Mouse (Mus musculus) testis, postnatal 14 days (tissue): ENCODE results near the gene Clec4d.
"Not testable (repeated sequence)": the region's sequence is repeated elsewhere in the genome, so short reads cannot be mapped to it uniquely, and the experiment has no call there.

Experiments
- DNase-seq: peaks from one replicate; pipeline ENCODE4 v3.0.0; 2021; ENCODE audit warnings: low spot score

The Clec4d gene

GRCm38 (mm10) chr6:123261555-123262161 lies at the start of gene Clec4d:
Gene Clec4d (plus strand): TSS chr6:123262111.
- DNase-seq = no peak

GRCm38 (mm10) chr6:123227519-123228166 lies 34.3 kb upstream of the Clec4d start:
- no peak for DNase-seq

GRCm38 (mm10) chr6:123229644-123230043 lies 32.3 kb upstream of the Clec4d start, which contains the start of gene Clec4n:
Gene Clec4n (plus strand): TSS chr6:123229843.
- no peak for DNase-seq

- no peak for DNase-seq
These were observed 30.8 kb upstream of the Clec4d start for GRCm38 (mm10) chr6:123231149-123231548.

DNA sequence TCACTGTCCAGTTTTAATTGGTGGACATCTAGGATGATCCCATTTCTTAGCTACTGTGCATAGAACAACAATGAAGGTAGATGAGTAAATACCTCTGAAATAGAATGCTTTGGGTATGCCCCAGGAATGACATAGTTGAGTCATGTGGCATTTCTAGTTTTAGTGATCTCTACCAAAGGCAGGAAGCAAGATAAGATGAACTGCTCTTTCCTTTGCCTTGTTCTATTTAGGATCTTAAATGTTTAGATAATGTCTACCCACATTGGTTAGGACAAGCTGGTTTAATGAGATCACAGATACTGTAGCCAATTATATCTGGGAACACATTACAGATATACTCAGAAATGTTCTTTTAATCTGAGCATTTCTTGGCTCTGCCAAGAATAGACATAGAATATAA lies 24.3 kb upstream of the Clec4d start:
- DNase-seq = no peak

DNA sequence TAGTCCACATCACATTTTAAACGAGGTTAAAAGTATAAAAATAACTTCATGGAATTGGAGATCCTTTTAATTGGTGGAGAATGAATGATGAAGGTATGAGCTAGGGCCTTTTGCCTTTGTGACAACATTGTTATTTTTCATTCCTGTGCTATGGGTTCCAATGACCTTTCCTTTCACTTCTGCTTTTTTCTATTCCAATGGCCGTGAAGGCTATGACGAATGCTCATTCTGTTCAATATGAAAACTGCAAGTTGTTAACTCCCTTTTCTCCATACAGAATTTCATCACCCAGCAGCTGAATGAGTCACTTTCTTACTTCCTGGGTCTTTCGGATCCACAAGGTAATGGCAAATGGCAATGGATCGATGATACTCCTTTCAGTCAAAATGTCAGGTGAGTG lies 17.7 kb upstream of the Clec4d start:
- no peak for DNase-seq

DNA sequence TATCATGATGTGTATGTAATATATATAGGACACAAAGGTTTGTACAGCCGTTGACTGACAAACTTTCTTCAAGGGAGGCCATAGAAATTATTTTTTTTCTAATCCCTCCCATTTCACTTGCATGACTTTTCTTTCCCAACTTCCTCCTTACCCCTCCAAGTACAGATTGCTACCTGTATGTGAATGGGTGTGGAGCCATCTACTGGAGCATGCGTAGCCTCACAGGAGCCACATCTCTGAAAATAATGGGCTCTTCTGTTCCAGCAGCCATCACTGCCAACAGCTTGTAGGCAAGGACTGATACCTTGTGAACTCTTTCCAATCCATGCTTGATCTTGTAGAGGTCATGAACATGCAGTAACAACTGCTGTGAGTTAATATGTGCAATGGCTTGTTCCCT lies 13.0 kb upstream of the Clec4d start:
- DNase-seq = not testable (repeated sequence)

DNA sequence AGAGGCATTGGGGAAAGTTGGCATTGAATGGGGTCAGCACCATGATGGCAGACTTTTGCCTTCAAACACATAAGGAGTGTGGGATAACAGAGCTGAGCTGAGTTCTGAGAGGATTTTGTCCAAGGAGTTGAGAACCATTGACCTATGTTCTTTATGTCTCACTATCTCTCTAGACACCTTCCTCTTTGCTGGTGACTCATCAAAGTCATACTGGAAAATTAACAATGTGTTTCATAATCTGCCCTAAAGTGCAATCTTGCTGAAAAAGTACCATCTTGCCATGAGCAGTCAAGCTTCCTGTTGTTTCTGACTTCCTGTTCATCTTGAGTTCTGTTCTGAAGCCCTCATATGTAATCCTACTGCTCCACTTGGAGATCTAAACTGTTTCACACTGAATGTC lies 9.2 kb upstream of the Clec4d start:
- DNase-seq = no peak

DNA sequence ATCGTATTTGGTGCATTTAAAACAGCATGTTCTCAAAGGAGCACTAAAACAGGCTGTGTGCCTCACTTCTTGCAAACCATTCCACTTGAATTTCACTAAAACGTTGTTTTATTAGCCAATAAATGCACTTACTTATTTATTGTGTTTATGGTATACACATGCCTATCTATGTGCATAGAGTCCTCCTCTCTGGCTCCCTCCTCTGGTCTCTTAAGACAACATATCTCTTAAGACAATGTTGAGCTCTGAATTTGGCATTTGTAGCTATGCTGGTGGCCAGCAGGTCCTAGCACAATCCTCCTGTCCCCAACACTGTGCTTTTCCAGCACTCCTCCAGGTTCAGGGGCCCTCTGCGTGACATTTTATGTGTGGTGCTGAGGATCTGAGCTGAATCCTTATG lies 3.0 kb upstream of the Clec4d start:
- no peak for DNase-seq

DNA sequence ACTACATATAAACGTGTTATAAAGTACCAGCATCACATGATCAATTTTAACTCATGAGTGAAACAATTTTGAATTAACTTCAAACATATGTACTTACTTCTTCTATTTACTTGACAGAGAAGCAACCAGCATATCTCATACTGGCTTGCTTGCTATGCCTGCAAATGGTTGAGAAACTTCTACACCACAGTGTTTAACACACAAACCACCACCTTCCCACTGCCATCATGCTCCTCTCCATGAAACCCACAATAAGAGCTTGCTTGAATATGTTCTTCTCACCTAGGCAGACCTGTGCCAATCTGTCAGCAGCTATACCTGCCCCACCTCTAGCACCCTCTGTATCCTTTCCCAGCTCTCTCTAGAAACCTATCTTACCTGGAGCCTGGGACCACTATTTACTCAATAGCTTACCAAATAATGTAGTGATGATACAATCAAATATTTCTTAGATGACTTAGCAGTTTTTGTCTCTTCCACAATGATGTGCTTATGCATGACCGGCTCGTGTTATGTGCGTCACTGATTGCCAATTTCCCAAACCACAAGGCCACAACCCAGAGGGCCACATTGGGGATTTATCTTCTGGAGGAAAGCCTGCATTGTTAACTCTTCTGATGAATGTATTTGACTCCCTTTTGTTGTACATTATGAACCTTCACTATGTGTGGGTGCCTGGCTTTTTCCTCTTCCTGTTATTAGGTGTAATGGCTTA lies 1.9 kb upstream of the Clec4d start:
- no peak for DNase-seq

DNA sequence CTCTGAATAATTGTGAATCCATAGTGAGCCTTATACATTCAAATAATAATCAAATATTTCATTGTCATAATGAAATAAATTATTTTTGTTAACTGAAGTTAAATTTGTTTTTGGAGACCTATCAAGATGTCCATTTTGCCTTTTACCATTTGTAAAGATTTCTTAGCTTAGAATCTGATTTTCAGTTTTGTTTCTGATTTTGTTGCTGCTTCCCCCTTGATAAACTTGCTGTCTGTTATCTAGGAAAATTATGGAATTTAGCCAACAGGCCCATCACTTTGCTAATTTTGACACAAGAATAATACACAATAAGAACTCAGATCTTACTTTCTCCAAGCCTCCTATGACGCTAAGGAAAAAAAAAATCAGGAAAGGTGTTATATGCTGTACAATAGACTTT lies 1.0 kb upstream of the Clec4d start:
- no peak for DNase-seq

GRCm38 (mm10) chr6:123264194-123264593 lies 2.3 kb downstream of the Clec4d start:
- DNase-seq = no peak

- DNase-seq = no peak
These were observed 3.9 kb downstream of the Clec4d start for GRCm38 (mm10) chr6:123265809-123266208.

- no peak for DNase-seq
These were observed 5.0 kb downstream of the Clec4d start for GRCm38 (mm10) chr6:123266945-123267344.

DNA sequence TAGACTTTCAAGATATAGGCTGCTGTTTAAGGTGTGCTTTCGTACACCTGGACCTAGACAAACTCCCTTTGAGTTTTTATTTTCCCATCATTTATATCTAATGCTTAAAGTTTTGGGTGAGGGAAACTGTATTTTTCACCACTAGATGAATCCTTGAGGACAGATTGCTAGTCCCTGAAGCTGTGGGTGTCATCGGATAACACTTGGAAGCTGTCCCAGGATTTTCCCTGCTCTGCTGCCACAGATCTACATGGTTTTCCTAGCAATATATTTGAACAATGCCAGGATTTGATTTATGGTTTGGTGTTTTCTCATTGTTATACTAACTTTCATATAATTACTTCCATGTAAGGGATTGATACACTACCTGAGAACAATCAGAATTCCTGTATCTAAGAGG lies 17.5 kb downstream of the Clec4d start:
- DNase-seq = no peak

DNA sequence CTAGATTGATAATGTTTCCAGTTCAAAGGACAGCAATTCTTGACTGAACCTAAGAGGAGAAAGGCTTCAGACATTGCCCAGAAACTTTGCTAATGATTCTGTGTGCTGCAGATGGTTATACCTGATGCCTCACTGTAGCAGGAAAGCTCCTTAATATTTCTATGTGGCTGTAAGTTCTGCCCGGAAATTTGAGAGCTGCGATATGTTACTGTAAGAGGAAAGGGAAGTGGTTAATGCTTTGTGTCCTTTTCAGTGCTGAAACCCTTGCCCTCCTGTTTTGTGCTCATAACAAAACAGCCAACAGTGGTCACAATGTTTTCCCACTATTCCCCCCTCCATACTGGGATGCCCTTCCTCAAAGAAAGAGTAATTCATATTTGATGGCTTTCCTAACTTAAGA lies 24.4 kb downstream of the Clec4d start:
- no peak for DNase-seq

DNA sequence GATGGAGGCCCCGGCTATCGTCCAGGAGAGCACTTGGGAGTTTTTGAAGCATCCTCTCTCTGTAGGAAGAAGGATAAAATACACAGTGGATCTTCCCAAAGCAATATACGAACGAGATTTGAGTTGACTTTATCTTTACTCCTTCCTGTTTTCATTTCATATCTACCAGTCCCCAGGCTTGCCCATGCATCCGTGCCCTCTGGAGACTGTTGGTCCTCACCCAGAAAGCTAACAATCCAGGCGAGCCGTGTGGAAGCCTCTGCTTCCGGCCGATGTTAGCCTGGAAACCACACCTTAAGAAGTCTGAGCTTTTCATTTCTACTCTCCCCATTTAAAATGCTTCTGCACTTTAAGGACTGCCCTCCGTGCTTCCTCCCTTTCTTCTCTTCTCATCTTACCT lies 27.0 kb downstream of the Clec4d start:
- DNase-seq = no peak

DNA sequence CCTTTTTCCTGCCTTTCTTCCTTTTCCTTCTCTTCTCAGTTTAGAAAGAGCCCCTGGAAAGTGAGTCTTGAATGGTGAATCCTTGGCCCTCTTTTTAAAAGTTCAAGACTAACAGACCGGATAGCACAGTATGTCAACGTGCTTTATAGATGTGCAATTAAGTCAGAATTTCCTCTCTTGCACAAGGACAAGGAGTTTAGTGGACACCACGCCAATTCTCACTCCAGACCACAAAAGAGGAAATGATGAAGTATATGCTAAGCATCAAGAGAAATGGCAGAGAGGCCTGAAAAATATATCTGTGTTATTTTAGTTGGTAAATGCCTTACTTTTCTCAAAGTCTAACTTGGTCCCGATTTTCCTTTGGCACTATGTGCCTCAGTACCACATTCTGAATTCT lies 27.8 kb downstream of the Clec4d start, which contains the start of gene Clec4e:
Gene Clec4e, minus strand, starts transcription at position 118 of the 400 bp plus-strand sequence.
- no peak for DNase-seq

DNA sequence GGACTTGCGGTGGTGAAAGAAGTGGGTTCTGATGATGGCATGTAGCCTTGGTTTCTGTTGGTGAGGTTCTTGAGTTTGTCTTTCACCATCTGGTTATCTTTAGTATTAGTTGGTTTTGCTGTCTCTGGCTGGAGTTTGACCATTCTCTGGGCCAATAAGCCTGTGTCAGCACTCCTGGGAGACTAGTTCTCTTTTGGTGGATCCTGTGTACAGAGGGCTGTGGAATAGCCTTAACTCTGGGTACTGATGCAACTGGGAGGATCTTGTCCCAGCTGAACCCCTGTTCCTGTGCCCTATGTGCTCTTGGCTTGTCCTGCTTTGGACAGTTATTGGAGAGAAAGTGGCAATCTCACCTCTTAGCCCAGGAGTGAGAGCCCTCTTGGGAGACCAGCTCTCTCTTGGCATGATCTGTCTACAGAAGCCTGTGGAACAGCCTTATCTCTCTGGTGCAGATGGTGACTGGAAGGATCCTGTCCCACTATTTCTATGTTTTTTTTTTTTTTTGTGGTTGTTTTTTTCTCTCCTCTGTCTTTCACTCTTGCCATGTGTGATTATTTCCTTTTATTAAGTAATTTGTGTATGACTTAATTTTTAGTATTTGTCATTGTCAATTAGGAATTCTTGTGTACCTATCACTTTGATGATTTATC lies 31.0 kb downstream of the Clec4d start:
- no peak for DNase-seq

GRCm38 (mm10) chr6:123293509-123293908 lies 31.6 kb downstream of the Clec4d start:
- DNase-seq = not testable (repeated sequence)

- DNase-seq = no peak
These were observed 34.8 kb downstream of the Clec4d start for GRCm38 (mm10) chr6:123296687-123297086.

DNA sequence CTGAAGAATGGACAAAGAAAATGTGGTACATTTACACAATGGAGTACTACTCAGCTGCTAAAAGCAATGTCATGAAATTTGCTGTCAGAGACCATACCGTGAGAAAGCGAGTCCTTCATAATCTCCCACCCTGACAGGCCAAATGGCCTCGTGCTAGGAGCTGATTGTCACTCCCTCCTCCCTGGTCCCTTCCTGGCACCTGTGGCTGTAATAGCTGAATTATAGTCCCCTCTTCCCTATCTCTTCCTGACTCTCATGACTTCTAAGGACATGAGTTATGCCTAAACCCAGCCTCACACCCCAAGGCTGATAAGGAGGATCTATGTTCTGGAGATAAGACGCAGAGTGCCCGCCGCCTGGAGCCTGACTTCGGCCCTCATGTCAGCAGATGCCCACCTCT lies 44.4 kb downstream of the Clec4d start:
- DNase-seq = not testable (repeated sequence)

DNA sequence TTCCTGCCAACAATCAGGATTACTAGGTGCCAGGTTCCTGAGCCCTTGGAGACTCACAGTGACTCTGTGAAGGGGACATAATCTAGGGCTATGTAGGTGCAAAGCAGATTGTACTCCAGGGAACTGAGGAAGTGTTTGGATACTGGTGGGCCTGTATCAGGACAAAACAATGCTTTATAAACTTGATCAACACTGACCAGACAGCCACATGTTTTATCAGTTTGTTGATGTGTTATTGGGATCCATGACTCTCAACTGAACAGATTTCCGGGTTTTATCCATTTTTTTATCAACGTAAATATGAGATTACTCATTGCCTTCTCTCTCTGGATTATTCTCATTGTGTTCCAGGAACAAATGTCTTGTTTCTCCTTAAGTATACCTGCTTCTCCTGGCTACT lies 46.1 kb downstream of the Clec4d start, which contains the start of gene Vmn2r19:
Gene Vmn2r19, plus strand, starts transcription at position 301 of the 400 bp plus-strand sequence.
- DNase-seq = no peak
